Mouse (Mus musculus): ENCODE data around the gene F2rl1.

DNA sequence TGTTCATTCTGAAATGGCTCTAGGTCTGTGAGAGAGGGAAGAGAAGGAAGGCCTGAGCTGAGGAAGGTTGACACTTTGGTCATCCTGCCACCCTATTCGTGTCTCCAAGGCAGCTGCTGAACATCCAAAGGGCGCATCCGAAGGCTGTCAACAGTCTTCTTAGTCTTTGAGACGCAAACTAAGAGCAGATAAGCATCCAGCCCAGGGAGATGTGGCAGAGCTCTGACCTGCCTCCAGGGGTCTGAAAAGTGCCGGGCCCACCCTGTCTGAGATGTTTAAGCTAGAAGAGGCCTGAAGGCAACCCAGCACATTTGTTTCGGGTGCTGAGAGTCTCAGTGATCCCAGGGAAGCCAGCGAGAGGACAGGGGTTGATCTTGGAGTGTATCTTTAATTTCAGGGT is 32.3 kb upstream of the F2rl1 start:
- no peak for TF ChIP-seq CTCF (IDR thresholded peaks at IDR 0.05; ENCODE audit: low read depth, low read length)
- TF ChIP-seq GATA2 (IDR thresholded peaks at IDR 0.05; ENCODE audit: borderline replicate concordance, low read depth, low read length) = no peak
- TF ChIP-seq GATA1 (IDR thresholded peaks at IDR 0.05; ENCODE audit: borderline replicate concordance, low read length) = no peak
- TF ChIP-seq POLR2AphosphoS5 (IDR thresholded peaks at IDR 0.05; ENCODE audit: insufficient replicate concordance, low read depth, low read length) = no peak

Measured in G1E (cell line).